Mouse (Mus musculus): Measurements from ENCODE around the gene Utrn.

DNA sequence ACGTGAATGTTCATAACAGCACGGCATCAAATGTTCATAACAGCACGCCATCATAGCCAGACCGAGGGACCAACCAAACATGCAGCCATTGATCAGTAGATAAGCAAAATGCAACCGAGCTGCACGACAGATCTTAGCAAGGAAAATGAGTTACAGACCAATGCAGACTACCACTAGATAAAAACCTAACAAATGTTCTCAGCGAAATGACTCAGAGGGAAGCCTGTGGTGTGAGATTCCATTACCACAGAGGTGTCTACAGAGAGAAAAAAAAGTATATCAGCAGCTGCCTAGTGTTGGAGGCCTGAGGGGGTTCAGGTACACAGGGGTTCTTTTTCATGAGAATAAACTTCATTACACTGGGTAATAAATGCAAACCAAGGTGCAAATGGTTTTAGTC is 363.6 kb downstream of the Utrn start:
- TF ChIP-seq POLR2A (IDR thresholded peaks at IDR 0.05; ENCODE audit: control insufficient read depth, low read depth, low read length), result no peak
- TF ChIP-seq CTCF (IDR thresholded peaks at IDR 0.05; ENCODE audit: control insufficient read depth, insufficient read depth, insufficient replicate concordance, low read depth, low read length), result no peak

Data from testis, adult 2 months (tissue).